Mouse (Mus musculus): ENCODE results near the gene Phf19. TPM values are rescaled to one million over a fixed set of nuclear protein-coding genes. Genes with fewer than 3 reads are reported as not detected.

The Phf19 gene
- polyA plus RNA-seq, 1 experiment from 2014 or later: 3.0 TPM

- H3K4me3 ChIP-seq: peak within 1 kb of the TSS; percentile 40
- H3K4me1 ChIP-seq: peaks cover 32% of the 10 kb centered on the region
- WGBS: 12% methylated on average over 8 of the region's 8 CpGs
- H3K27ac ChIP-seq: no peak within 1 kb of the TSS
- peaks cover 66% of the 10 kb centered on the region for H3K27me3 ChIP-seq (ENCODE audit: poor library complexity, severe bottlenecking)
- H3K36me3 ChIP-seq (replicated peaks): no peaks in the 10 kb centered on the region
- no peak for DNase-seq (ENCODE audit: extremely low spot score, low spot score)
- no peaks in the 10 kb centered on the region for H3K9me3 ChIP-seq
These were observed 38.9 kb downstream of the Phf19 start, which contains the start of gene Psmd5 for GRCm38 (mm10) chr2:34874816-34875345. Psmd5 (minus strand) TSS chr2:34874968.

GRCm38 (mm10) chr2:34874271-34874670, 39.6 kb downstream of the Phf19 start, which contains the start of gene Cutal:
Cutal (plus strand) TSS chr2:34874396.
- peak; percentile 20 for DNase-seq (ENCODE audit: extremely low spot score, low spot score)
- no peak within 1 kb of the TSS for H3K27ac ChIP-seq
- H3K9me3 ChIP-seq: no peaks in the 10 kb centered on the region
- H3K4me3 ChIP-seq: peak within 1 kb of the TSS; percentile 40
- peaks cover 63% of the 10 kb centered on the region for H3K27me3 ChIP-seq (ENCODE audit: poor library complexity, severe bottlenecking)
- H3K36me3 ChIP-seq (replicated peaks): no peaks in the 10 kb centered on the region
- H3K4me1 ChIP-seq: peaks cover 32% of the 10 kb centered on the region
- 3% methylated on average over 14 of the region's 14 CpGs for WGBS

- peaks cover 16% of the 10 kb centered on the region for H3K36me3 ChIP-seq (replicated peaks)
- WGBS: under 1% methylated on average over 67 of the region's 67 CpGs
- no peaks in the 10 kb centered on the region for H3K9me3 ChIP-seq
- H3K4me1 ChIP-seq: peaks cover 30% of the 10 kb centered on the region
- DNase-seq (ENCODE audit: extremely low spot score, low spot score): peak; percentile 98
- peak overlapping the region; percentile 93 for H3K4me3 ChIP-seq
- peaks cover 32% of the 10 kb centered on the region for H3K27me3 ChIP-seq (ENCODE audit: poor library complexity, severe bottlenecking)
- peak overlapping the region; percentile 97 for H3K27ac ChIP-seq
These were observed 43.0 kb downstream of the Phf19 start for GRCm38 (mm10) chr2:34870520-34871474.

- Histone ChIP-seq H3K27me3 (ENCODE audit: poor library complexity, severe bottlenecking) (peaks cover 25% of the 10 kb centered on the region), H3K36me3 (replicated peaks) (peaks cover 28% of the 10 kb centered on the region), H3K4me1 (peaks cover 29% of the 10 kb centered on the region), H3K27ac (peak overlapping the region; percentile 68; the same call in 1 of the 2 replicates), H3K4me3 (peak overlapping the region; percentile 93), H3K9me3 (no peaks in the 10 kb centered on the region)
- 63% methylated on average over 5 of the region's 5 CpGs for WGBS
- DNase-seq (ENCODE audit: extremely low spot score, low spot score): no peak
These were observed 44.1 kb downstream of the Phf19 start for GRCm38 (mm10) chr2:34869680-34870079.

DNA sequence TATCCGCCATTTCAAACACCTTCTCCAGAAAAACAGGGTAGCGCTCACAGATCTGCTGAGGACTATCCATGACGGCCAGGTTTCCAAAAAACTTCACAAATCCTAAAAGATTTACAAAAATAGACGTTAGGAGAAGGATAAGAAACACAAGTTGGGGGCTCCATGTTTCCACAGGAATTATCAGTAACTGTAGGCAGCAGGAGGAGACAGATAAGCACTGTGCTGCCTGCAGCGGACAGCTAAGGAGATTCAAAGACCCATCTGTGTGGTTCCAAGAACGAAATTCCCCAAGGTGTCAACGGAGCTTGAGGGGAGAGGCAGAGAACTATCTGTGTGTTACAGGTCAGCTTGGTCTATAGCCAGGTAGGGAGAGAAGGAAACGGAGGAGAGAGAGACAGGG, 56.1 kb downstream of the Phf19 start:
- WGBS: 91% methylated on average over 8 of the region's 8 CpGs
- Histone ChIP-seq H3K4me1 (no peaks in the 10 kb centered on the region), H3K36me3 (replicated peaks) (peaks cover 96% of the 10 kb centered on the region), H3K4me3 (no peak overlapping the region), H3K27me3 (ENCODE audit: poor library complexity, severe bottlenecking) (no peaks in the 10 kb centered on the region), H3K27ac (no peak overlapping the region), H3K9me3 (no peaks in the 10 kb centered on the region)
- DNase-seq (ENCODE audit: extremely low spot score, low spot score): no peak

GRCm38 (mm10) chr2:34855265-34855664, 58.6 kb downstream of the Phf19 start:
- peaks cover 100% of the 10 kb centered on the region for H3K36me3 ChIP-seq (replicated peaks)
- H3K4me3 ChIP-seq: no peak overlapping the region
- no peaks in the 10 kb centered on the region for H3K4me1 ChIP-seq
- no peak overlapping the region for H3K27ac ChIP-seq
- H3K27me3 ChIP-seq (ENCODE audit: poor library complexity, severe bottlenecking): no peaks in the 10 kb centered on the region
- no peaks in the 10 kb centered on the region for H3K9me3 ChIP-seq
- WGBS: 95% methylated on average over 4 of the region's 4 CpGs
- DNase-seq (ENCODE audit: extremely low spot score, low spot score): no peak

- no peaks in the 10 kb centered on the region for H3K4me1 ChIP-seq
- no peak overlapping the region for H3K4me3 ChIP-seq
- WGBS: 86% methylated on average over 1 of the region's 1 CpGs
These were observed 66.1 kb downstream of the Phf19 start for GRCm38 (mm10) chr2:34847702-34848101.

More at GRCm38 (mm10) chr2:34847702-34848101, 66.1 kb downstream of the Phf19 start:
- Histone ChIP-seq H3K9me3 (no peaks in the 10 kb centered on the region), H3K27me3 (ENCODE audit: poor library complexity, severe bottlenecking) (no peaks in the 10 kb centered on the region), H3K27ac (no peak overlapping the region), H3K36me3 (replicated peaks) (peaks cover 51% of the 10 kb centered on the region)
- no peak for DNase-seq (ENCODE audit: extremely low spot score, low spot score)

Other genes with a start within 250 kb of the Phf19 start
- gene Gapvd1, start 158.8 kb downstream of the Phf19 start, polyA plus RNA-seq (2016; fragmentation: Nextera tagmentation; extraction: Ambion mirVana): 89.4 and 94.9 TPM in 2 replicates
- 821 and 974 TPM in 2 replicates for gene Hspa5, start 142.1 kb downstream of the Phf19 start, polyA plus RNA-seq (2016; fragmentation: Nextera tagmentation; extraction: Ambion mirVana)
- 40.2 and 47.0 TPM in 2 replicates for gene Rabepk, start 114.1 kb downstream of the Phf19 start, polyA plus RNA-seq (2016; fragmentation: Nextera tagmentation; extraction: Ambion mirVana)
- gene Fbxw2, start 87.7 kb downstream of the Phf19 start, polyA plus RNA-seq (2016; fragmentation: Nextera tagmentation; extraction: Ambion mirVana): 78.7 and 80.9 TPM in 2 replicates
- gene Gm34653, start 81.0 kb downstream of the Phf19 start, polyA plus RNA-seq (2016; fragmentation: Nextera tagmentation; extraction: Ambion mirVana): not detected in 2 replicates
- 0.06 and 0.26 TPM in 2 replicates for gene Cutal, start 39.6 kb downstream of the Phf19 start, polyA plus RNA-seq (2016; fragmentation: Nextera tagmentation; extraction: Ambion mirVana)
- gene Psmd5, start 39.1 kb downstream of the Phf19 start, polyA plus RNA-seq (2016; fragmentation: Nextera tagmentation; extraction: Ambion mirVana): 127 and 135 TPM in 2 replicates
- gene Traf1, start 47.7 kb upstream of the Phf19 start, polyA plus RNA-seq (2016; fragmentation: Nextera tagmentation; extraction: Ambion mirVana): 0.07 and 0.31 TPM in 2 replicates
- gene Hc, start 147.4 kb upstream of the Phf19 start, polyA plus RNA-seq (2016; fragmentation: Nextera tagmentation; extraction: Ambion mirVana): 0.42 and 1.1 TPM in 2 replicates
- gene AI182371, start 187.5 kb upstream of the Phf19 start, polyA plus RNA-seq (2016; fragmentation: Nextera tagmentation; extraction: Ambion mirVana): 0.14 and 0.19 TPM in 2 replicates
- 29.5 and 29.9 TPM in 2 replicates for gene Cntrl, start 195.5 kb upstream of the Phf19 start, polyA plus RNA-seq (2016; fragmentation: Nextera tagmentation; extraction: Ambion mirVana)